Mouse (Mus musculus) ES-E14 (cell line): ENCODE data around the gene Nme7. TPM values are rescaled to one million over a fixed set of nuclear protein-coding genes. Genes with fewer than 3 reads are reported as not detected.

Source experiments
- DNase-seq: peaks from one replicate; pipeline ENCODE4 v3.0.0-alpha.2; 2013; ENCODE audit warnings: low read depth, low spot score
- H3K27ac ChIP-seq: 2 replicates; pipeline ENCODE4 v1.5.1; 2012; ENCODE audit warnings: low read depth, mild to moderate bottlenecking, low read length, moderate library complexity, mixed read lengths; ENCODE audit not compliant: poor library complexity, insufficient read depth, severe bottlenecking
- H3K36me3 ChIP-seq: 2 replicates; pipeline ENCODE4 v1.6.1; 2012; ENCODE audit warnings: mild to moderate bottlenecking, low read length, moderate library complexity, mixed read lengths; ENCODE audit not compliant: control insufficient read depth, poor library complexity, insufficient read depth, severe bottlenecking
- H3K4me1 ChIP-seq, 2 experiments: fragments of 150-350 bp in 1 of 2; sonication (generic) in 1 of 2; 2 replicates each; pipeline ENCODE4 v1.6.1; 2012; ENCODE audit warnings: low read length in 2 of 2, mild to moderate bottlenecking in 1 of 2, mixed read lengths in 1 of 2; ENCODE audit not compliant: control insufficient read depth in 2 of 2, insufficient read depth in 2 of 2, poor library complexity in 1 of 2
- H3K4me3 ChIP-seq, 2 experiments: fragments of 150-350 bp in 1 of 2; sonication (generic) in 1 of 2; 2 replicates each; pipeline ENCODE4 v1.5.1; 2012; ENCODE audit warnings: low read length in 2 of 2, low read depth in 1 of 2, mild to moderate bottlenecking in 1 of 2, mixed read lengths in 1 of 2; ENCODE audit not compliant: insufficient read depth in 1 of 2, poor library complexity in 1 of 2, severe bottlenecking in 1 of 2
- H3K9ac ChIP-seq: 2 replicates; pipeline ENCODE4 v1.6.1; 2012; ENCODE audit warnings: low read depth, mild to moderate bottlenecking, low read length, mixed read lengths; ENCODE audit not compliant: poor library complexity, insufficient read depth, severe bottlenecking
- H3K9me3 ChIP-seq: fragments of 150-350 bp; sonication (generic); 2 replicates; pipeline ENCODE4 v1.6.1; 2012; ENCODE audit warnings: low read depth, mild to moderate bottlenecking, low read length; ENCODE audit not compliant: control insufficient read depth, insufficient read depth
- CHD2 ChIP-seq: IDR thresholded peaks from 2 replicates; pipeline ENCODE4 v1.6.1; 2014; ENCODE audit warnings: mild to moderate bottlenecking, low read depth, low read length, inconsistent platforms
- HCFC1 ChIP-seq: IDR thresholded peaks from 2 replicates; pipeline ENCODE4 v1.6.1; 2012; ENCODE audit warnings: low read length, inconsistent platforms, borderline replicate concordance; ENCODE audit not compliant: insufficient read depth
- MAFK ChIP-seq: IDR thresholded peaks from 2 replicates; pipeline ENCODE4 v1.6.1; 2014; ENCODE audit warnings: mild to moderate bottlenecking, low read depth, low read length, inconsistent platforms; ENCODE audit not compliant: insufficient read depth
- ZC3H11A ChIP-seq: IDR thresholded peaks from 2 replicates; pipeline ENCODE4 v1.6.1; 2012; ENCODE audit warnings: low read depth, mild to moderate bottlenecking, inconsistent platforms, low read length, borderline replicate concordance
- ZNF384 ChIP-seq: IDR thresholded peaks from 2 replicates; pipeline ENCODE4 v1.6.1; 2012; ENCODE audit warnings: low read depth, low read length, inconsistent platforms
- in situ Hi-C, 2 experiments: fragments of 600-800 bp; cut with MboI; formaldehyde crosslinking; loops; one replicate each; pipeline ENCODE4 v1.15.1; 2025; ENCODE audit warnings: low sequenced_read_pairs in 2 of 2, inconsistent platforms in 1 of 2; ENCODE audit not compliant: unreplicated experiment in 2 of 2
- total RNA-seq: library from RNA; depleted of rRNA; stranded (reverse); fragments of 300-350 nt; gene quantifications from 2 replicates; pipeline ENCODE4 v1.2.3, GENCODE M21; 2012

Gene Nme7
- total RNA-seq, 1 experiment, result 32.8 TPM

GRCm38 (mm10) chr1:164301949-164302348, 2.0 kb upstream of the Nme7 start:
- Histone ChIP-seq H3K4me3 (no peak overlapping the region), H3K4me1 (no peaks in the 10 kb centered on the region), H3K9ac (no peak overlapping the region), H3K9me3 (no peaks in the 10 kb centered on the region), H3K36me3 (peaks cover 15% of the 10 kb centered on the region), H3K27ac (no peak overlapping the region)
- TF ChIP-seq CHD2, result no peak
- TF ChIP-seq MAFK, result no peak
- no peak for TF ChIP-seq ZNF384
- TF ChIP-seq HCFC1, result no peak
- TF ChIP-seq ZC3H11A, result no peak
- DNase-seq, result no peak
- in situ Hi-C loops, result no loop called here

DNA sequence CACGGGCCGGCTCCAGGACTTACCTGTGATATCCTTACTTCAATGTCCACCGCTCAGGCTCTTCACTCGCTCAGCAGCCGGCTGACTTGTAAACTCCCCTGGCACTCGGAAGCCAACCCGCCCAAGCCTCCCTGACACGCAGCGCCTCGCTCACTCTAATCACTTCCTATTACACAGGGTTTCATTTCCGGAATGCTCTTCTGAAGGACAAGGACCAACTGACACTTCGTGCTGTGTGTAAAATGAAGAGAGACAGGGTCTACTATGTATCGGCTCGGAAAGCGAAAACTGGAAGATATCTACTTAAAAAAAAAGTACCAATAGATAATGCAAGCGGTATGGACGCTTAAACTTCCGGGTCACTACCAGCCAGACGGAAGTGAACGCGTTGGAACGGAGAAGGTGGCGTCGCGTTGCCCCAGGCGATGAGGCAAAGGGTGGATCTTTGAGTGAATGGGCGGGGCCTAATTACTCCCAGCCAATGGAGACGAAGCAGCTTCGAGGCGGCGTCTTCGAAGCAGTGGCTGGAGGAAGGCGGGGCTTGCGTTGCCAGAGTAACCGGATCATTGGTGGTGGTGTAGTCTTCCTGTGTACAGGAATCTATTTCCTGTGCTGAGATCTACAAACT, 3.3 kb downstream of the Nme7 start, which contains the start of gene Blzf1:
Gene Blzf1 (minus strand): TSS at position 366 of the 628 bp plus-strand sequence.
- H3K27ac ChIP-seq, result no peak within 1 kb of the TSS
- no peaks in the 10 kb centered on the region for H3K9me3 ChIP-seq
- H3K4me3 ChIP-seq, result peak within 1 kb of the TSS; percentile 76 to 86
- in situ Hi-C loops, result no loop called here
- peak; percentile 100 for DNase-seq
- no peaks in the 10 kb centered on the region for H3K4me1 ChIP-seq
- TF ChIP-seq CHD2, result peak; percentile 78
- peak; percentile 80 for TF ChIP-seq HCFC1
- TF ChIP-seq ZC3H11A, result no peak
- no peak for TF ChIP-seq MAFK
- peak; percentile 83 for TF ChIP-seq ZNF384
- peak within 1 kb of the TSS; percentile 82 for H3K9ac ChIP-seq
- H3K36me3 ChIP-seq, result peaks cover 2% of the 10 kb centered on the region; the same call in 1 of the 2 replicates

DNA sequence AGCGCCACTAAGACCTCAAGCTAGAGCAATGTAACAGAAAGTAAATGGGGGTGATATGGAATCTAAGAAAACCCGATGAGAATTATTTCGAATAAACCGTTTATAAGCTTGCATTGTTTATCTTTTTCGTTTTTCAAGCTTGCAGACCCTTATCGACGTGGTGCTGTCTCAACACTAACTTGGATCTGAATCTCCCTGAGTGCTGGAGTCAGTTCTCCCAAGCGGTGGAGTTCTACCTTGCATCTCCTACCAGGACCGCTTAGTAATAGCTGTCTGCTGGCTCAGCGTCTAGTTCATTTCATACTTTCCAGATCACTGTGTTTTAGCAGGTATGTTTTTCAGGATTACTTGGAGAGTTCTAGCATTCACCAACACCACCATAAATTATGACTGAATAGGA, 4.0 kb downstream of the Nme7 start:
- H3K36me3 ChIP-seq, result no peaks in the 10 kb centered on the region; the same call in 1 of the 2 replicates
- DNase-seq, result no peak
- H3K27ac ChIP-seq, result no peak overlapping the region
- H3K4me3 ChIP-seq, result peak overlapping the region; percentile 68 to 86
- H3K9me3 ChIP-seq, result no peaks in the 10 kb centered on the region
- TF ChIP-seq CHD2 (no peak), ZNF384 (no peak), MAFK (no peak), ZC3H11A (no peak), HCFC1 (no peak)
- no peaks in the 10 kb centered on the region for H3K4me1 ChIP-seq
- H3K9ac ChIP-seq, result peak overlapping the region; percentile 71
- in situ Hi-C loops, result no loop called here

DNA sequence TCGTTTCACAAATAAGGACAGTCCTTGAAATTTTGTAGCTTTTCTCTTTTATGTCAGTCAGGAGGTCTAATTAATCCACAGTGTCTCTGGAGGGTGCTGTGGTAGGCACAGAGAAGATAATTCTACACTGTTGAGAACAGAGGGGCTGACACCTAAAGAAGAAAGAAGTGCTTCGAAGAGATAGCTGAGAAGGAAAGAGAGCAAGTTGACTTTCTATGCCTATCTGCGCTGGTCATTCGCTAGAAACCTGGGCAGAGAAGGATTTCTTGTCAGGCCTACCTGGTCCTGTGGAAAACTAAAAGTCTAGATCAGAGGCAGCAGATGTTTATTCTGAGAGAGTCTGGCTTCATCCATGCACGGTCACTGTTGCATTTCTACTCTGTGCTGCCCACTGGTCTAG, 10.2 kb downstream of the Nme7 start:
- Histone ChIP-seq H3K9ac (no peak overlapping the region), H3K4me1 (0 out of 4 replicates have a peak, but pooled peaks cover 0 to 2% of the 10 kb centered on the region in 2 experiments), H3K36me3 (no peaks in the 10 kb centered on the region; the same call in none of the 2 replicates), H3K4me3 (no peak overlapping the region), H3K27ac (no peak overlapping the region), H3K9me3 (no peaks in the 10 kb centered on the region)
- in situ Hi-C loops, result no loop called here
- TF ChIP-seq ZC3H11A, result no peak
- TF ChIP-seq ZNF384, result no peak
- no peak for TF ChIP-seq CHD2
- no peak for TF ChIP-seq HCFC1
- TF ChIP-seq MAFK, result no peak
- DNase-seq, result no peak
